Mouse (Mus musculus) T-helper 17 cell (primary cell): ENCODE data around the gene Ctsa.
"Not testable (repeated sequence)": the region's sequence is repeated elsewhere in the genome, so short reads cannot be mapped to it uniquely, and the experiment has no call there.

Experiments
- in situ Hi-C, 2 experiments: fragments of 300-600 bp; cut with MboI, MseI; formaldehyde crosslinking; loops; 1 replicate in 1 of 2; 2 replicates in 1 of 2; pipeline ENCODE4 v1.15.1; 2025; ENCODE audit warnings: high pct_unique_total_duplicates in 2 of 2

The Ctsa gene

DNA sequence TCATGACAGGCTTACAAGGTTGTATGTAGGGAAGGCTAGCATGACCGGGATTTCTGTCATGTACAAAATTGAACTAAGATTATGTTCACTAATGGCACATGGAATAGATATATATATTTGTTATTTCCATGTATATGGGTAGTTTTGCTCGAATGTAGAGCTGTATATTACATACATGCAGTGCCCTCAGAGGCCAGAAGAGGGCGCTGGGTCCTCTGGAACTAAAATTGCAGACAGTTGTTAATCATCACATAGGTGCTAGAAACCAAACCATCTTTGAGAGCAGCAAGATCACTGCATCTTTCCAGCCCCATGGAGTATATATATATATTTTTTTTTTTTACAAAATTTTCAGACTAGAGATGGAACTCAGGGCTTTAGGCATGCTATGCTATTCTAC, 13.1 kb downstream of the Ctsa start:
- in situ Hi-C loops, result no loop called here

DNA sequence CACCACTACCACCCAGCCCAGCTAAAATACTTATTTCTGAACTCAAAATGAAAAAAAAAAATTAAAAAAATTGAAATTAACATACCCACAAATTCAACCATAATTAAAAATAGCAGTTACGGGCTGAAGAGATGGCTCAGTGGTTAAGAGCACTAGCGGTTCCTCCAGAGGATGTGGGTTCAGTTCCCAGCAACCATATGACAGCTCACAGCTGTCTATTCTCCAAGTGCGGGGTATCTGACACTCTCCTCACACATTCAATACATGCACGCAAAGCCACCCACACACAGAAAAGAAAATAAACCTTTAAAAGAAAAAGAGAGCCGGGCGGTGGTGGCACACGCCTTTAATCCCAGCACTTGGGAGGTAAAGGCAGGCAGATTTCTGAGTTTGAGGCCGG, 17.4 kb downstream of the Ctsa start:
- in situ Hi-C loops, result no loop called here

GRCm38 (mm10) chr2:164855572-164855971, 22.9 kb downstream of the Ctsa start:
- in situ Hi-C loops, result not testable (repeated sequence)

GRCm38 (mm10) chr2:164856309-164857100, 23.8 kb downstream of the Ctsa start:
- in situ Hi-C loops, result no loop called here

DNA sequence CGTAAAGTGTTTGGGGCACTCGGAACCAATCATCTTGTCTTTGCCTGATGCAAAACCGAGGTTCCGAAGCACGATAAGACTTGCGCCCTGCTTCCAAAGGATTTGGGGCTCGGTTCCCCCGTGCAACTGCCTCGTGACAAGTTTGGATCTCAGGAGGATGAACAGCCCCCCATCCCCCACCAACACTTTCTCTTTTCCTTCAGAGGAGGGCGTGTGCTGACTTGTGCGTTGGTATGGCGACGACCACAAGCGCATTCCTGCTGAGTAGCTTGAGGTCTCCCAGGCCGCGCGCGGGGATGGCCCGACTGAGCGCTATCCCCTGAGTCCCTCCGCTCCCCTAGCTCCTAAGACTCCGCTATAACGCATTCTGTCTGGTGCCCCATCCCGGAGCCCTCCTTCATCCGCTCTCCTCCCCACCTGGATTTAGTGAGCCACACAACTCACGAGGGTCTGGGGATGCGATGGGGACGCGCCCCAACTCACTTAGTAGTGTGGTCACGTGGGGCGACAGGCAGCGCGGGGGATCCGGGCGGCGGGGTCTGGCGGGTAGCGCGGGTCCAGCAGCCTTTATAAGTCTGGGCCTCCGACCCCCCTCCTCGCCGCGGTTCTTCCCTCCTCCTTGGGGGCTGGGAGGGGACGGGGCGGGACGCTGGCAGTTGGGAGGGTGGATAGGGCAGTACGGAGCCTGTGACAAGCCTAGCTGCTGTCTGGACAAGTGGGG, 24.6 kb downstream of the Ctsa start, which contains the start of gene Pltp:
Pltp (minus strand) TSS at position 611 of the 721 bp plus-strand sequence.
- in situ Hi-C loops, result no loop called here

DNA sequence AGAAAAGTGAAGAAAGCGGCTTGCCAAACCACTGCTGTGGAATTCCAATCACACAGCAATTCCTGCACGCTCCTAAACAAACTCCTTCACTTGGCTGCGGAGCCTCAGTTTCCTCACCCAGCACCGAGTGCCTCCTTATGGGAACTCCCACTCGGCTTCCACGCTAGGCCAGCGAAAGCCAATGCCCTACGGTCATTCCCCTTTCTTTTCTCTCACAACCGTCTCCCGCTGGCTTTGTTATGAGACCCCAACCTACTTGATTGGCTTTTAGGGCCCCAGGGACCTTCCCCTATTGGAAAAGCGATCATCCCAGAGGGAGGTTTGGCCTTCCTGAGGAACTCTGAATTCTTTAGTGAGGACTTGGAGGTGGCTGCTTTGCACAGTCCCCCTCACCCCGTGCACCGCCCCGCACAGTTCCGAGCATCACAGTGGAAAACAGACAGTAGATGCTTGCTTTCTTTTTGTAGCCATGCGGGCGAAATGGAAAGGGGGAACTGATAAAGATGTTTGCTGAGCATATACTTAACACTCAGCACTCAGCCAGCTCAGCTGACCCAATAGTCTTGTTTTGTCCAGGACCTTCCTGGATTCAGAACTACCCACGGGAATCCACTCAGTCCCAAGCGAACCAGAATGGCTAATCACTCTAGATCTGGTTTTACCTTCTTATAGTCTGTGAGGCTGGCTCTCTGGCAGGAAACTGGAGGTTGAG, 25.3 kb downstream of the Ctsa start:
- in situ Hi-C loops, result no loop called here

- in situ Hi-C loops, result no loop called here
Measured at GRCm38 (mm10) chr2:164859155-164859554, 26.5 kb downstream of the Ctsa start.

DNA sequence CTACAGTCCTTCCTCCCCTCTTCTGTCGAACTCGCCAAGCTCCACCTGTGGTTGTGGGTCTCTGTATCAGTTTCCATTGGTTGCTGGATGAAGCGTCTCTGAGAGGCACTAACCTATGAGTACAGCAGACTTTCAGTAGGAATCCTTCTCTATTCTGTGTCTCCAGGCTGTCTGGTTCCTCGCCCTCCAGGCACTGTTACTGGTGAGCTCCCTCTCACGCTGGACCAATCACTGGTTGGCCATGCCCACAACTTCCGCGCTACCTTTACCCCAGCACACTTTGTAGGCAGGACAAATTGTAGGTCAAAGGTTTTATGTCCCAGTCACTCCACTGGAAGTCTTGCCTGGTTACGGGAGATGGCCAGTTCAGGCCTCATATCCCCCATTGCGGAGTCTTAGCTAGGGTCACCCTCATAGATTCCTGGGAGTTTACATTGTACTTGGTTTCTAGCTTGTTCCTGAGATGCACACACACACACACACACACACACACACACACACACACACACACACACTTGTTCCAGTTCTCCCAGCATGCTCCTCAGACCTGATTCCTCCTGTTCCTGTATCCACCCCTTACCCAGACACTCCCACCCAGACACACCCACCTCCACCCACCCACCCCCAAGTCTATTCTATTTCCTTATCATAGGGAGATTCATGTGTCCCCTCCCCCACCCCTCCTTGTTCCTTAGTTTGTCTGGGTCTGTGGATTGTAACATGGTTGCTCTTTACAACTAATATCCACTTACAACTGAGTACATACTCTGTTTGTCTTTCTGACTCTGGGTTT, 27.2 kb downstream of the Ctsa start:
- in situ Hi-C loops, result no loop called here

DNA sequence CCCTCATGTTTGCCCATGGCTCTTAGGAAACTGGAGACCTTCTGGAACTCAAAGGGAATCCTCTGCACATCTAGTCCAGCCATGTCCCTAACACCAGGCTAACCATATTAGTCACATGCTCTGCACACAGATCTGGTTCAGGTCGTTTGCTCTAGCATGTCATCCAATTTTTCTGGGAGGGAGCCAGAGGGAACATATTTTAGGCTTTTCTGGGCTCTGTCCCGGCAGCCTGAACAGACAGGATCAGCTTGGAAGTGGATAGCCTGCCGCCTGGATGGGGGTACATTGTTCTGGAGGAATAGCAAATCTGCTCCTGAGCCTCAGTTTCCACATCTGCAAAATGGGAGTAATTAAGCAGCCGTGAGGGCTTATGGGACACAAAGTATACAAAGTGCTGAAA, 28.4 kb downstream of the Ctsa start:
- in situ Hi-C loops, result no loop called here

GRCm38 (mm10) chr2:164862179-164862861, 29.6 kb downstream of the Ctsa start:
- in situ Hi-C loops, result no loop called here

DNA sequence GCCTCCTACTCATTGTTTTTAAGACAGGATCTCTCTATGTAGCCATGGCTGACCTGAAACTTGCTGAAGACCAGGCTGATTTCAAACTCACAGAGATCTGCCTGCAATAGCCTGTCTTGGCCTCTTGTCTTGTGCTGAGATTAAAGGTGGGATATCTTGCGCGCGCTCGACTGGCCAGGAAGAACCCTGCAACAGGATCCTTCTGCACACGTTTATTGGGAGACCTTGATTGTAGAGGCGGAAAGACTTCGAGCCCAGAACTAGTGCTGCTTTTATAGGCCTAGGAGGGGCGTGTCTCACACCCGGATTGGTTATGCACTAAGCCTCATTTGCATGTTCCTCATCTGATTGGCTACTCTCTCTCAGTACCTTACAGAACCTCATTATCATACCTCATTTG, 30.7 kb downstream of the Ctsa start:
- in situ Hi-C loops, result not testable (repeated sequence)

DNA sequence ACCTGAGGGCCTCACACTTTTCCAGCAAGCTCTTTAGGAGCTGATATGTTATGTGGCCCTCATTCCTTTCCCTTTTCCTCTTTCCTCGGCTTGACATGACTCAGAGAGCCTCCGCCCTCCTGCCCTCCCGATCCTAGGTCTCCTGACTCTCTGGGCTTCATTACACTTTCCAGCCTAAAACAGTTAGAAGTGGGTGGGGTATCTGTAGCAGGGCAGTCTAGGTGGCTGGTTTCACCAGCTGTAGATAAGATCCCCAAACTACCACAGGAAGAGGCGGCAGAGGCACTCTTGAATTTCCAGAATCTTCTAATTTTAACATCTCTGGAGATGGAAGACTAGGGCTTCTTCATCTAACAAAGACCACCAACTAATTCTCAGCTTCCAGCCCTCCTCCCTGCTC, 31.9 kb downstream of the Ctsa start:
- in situ Hi-C loops, result no loop called here

GRCm38 (mm10) chr2:164866741-164867551, 34.3 kb downstream of the Ctsa start:
- in situ Hi-C loops, result no loop called here

DNA sequence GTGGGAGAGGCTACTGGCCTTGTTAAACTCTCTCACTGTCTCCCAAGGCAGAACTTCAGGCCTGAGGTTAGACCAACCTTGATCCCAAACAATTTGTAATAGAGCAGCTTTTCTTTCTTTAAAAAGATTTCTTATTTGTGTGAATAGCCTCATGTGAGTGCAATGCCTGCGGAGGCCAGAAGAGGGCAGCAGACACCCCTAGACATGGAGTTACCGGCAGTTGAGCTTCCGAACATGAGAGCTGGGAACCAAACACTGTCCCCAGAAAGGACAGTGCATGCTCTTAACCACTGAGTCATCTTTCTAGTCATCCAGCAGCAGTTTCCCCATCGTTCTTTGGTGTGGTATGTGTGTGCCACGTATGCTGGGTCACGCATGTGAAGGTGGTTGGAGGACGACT, 34.9 kb downstream of the Ctsa start:
- in situ Hi-C loops, result no loop called here

DNA sequence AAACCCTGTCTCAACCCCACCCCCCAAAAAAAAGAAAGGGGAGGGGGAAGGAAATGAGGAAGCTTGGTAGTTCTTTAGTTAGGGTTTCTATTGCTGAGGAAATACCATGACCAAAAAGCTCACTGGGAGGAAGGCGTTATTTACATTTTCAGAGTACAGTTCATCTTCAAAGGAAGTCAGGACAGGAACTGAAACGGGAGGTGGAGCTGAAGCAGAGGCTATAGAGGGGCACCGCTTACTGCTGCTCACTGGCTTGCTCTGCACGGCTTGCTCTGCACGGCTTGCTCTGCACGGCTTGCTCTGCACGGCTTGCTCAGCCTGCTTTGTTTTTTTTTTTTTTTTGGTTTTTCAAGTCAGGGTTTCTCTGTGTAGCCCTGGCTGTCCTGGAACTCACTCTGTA, 35.8 kb downstream of the Ctsa start:
- in situ Hi-C loops, result no loop called here

GRCm38 (mm10) chr2:164871602-164872303, 39.1 kb downstream of the Ctsa start:
- in situ Hi-C loops, result loop anchor here in 1 of 2 experiments (5.0 kb wide), 1 partner anchor 34 kb away; no protein-coding TSS in a partner anchor

DNA sequence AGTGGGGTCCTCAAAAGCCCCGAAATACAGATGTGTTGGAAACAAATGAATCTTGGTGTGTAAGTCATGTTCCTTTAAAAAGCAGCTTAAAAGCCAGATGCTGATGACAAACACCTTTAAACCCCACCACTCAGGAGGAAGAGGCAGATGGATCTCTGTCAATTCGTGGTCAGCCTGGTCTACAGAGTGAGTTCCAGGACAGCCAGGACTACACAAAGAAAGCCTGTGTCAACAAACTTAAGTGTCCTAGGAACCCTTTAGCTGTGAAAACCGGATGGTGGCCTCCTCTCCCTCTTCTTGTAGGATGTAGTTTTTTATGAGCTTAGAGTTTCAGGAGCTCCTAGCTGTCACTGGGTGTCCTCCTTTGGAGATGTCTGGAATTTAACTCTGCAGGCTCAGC, 40.9 kb downstream of the Ctsa start:
- in situ Hi-C loops, result loop anchor here in 1 of 2 experiments (5.0 kb wide), 1 partner anchor 36 kb away; no protein-coding TSS in a partner anchor

DNA sequence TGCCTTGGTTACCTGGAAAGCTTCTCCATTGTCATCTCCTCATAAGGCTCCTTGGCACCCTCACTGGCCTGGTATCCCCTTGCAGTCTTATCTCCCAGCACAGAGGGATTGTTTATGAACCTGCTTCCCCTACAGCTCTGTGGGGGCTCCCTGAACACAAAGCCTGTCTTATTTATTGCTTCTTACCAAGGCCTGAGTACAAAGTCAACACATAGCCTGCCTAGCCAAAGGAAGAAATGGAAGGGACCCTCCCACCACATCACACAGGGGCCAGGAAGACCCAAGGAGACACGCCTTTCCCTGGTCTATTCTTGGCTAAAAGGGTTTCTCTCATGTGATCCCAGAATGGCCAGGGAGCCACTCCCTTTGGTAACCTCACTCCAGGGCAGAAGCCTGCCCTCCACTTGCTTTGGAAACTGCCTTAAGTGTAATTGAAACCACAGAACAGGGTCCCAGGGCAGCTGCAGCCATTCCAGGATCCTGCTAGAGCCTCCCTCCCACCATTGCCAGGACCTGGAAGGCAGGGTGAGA, 41.6 kb downstream of the Ctsa start:
- in situ Hi-C loops, result loop anchor here in 1 of 2 experiments (5.0 kb wide), 1 partner anchor 37 kb away; no protein-coding TSS in a partner anchor

DNA sequence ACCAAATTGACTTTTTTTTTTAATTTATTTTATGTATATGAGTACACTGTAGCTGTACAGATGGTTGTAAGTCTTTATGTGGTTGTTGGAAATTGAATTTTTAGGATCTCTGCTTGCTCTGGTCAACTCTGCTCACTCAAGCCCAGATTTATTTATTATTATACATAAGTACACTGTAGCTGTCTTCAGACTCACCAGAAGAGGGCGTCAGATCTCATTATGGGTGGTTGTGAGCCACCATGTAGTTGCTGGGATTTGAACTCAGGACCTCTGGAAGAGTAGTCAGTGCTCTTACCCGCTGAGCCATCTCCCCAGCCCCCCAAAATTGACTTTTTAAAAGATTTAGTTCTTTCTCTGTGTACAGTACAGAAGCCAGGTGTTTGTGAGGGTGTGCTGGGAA, 43.0 kb downstream of the Ctsa start:
- in situ Hi-C loops, result not testable (repeated sequence)
